Mouse (Mus musculus) neural tube, embryonic 14.5 days (tissue): ENCODE data around the gene Flywch1. TPM values are rescaled to one million over a fixed set of nuclear protein-coding genes. Genes with fewer than 3 reads are reported as not detected.

Source experiments
- ATAC-seq: fragments of 200-750 bp; cut with Nextera tagmentation; 2 replicates; pipeline ENCODE4 v1.8.0; 2017; ENCODE audit warnings: low read depth, mild to moderate bottlenecking, moderate TSS enrichment, moderate library complexity
- H3K27ac ChIP-seq: fragments of 300-500 bp; sonication (generic); 2 replicates; pipeline ENCODE4 v1.5.1; 2014; ENCODE audit warnings: low read depth, mild to moderate bottlenecking, control low read depth, low read length, moderate library complexity, mixed read lengths
- H3K27me3 ChIP-seq: fragments of 300-500 bp; sonication (generic); 2 replicates; pipeline ENCODE4 v1.6.1; 2014; ENCODE audit warnings: low read length; ENCODE audit not compliant: control insufficient read depth, insufficient read depth
- H3K36me3 ChIP-seq: fragments of 300-500 bp; sonication (generic); 2 replicates; pipeline ENCODE4 v1.6.1; 2014; ENCODE audit warnings: low read length, mixed read lengths; ENCODE audit not compliant: control insufficient read depth, insufficient read depth
- H3K4me1 ChIP-seq: fragments of 300-500 bp; sonication (generic); 2 replicates; pipeline ENCODE4 v1.6.1; 2014; ENCODE audit warnings: low read length; ENCODE audit not compliant: control insufficient read depth, insufficient read depth
- H3K4me2 ChIP-seq: fragments of 300-500 bp; sonication (generic); 2 replicates; pipeline ENCODE4 v1.6.1; 2014; ENCODE audit warnings: mild to moderate bottlenecking, low read depth, low read length, control low read depth
- H3K4me3 ChIP-seq: fragments of 300-500 bp; sonication (generic); 2 replicates; pipeline ENCODE4 v1.5.1; 2014; ENCODE audit warnings: low read depth, low read length, control low read depth, mixed read lengths
- H3K9ac ChIP-seq: fragments of 300-500 bp; sonication (generic); replicated peaks from 2 replicates; pipeline ENCODE4 v1.6.1; 2014; ENCODE audit warnings: low read depth, mild to moderate bottlenecking, control low read depth, low read length, mixed read lengths
- H3K9me3 ChIP-seq: fragments of 300-500 bp; sonication (generic); 2 replicates; pipeline ENCODE4 v1.6.1; 2016; ENCODE audit warnings: low read length; ENCODE audit not compliant: control insufficient read depth
- WGBS: fragments of 180-500 bp; shearing (Covaris S2); extraction: QIAGEN DNeasy Blood & Tissue Kit; methylation state at CpG from one replicate; pipeline ENCODE4 v1.1.7; 2014; 5-methylcytosine and 5-hydroxymethylcytosine counted together
- polyA plus RNA-seq: library from polyadenylated mRNA; unstranded; fragments of >200 nt; fragmentation: Nextera tagmentation; extraction: Ambion mirVana; gene quantifications from 2 replicates; pipeline ENCODE4 v1.2.1, GENCODE M21; 2014

The Flywch1 gene
- polyA plus RNA-seq, 1 experiment from 2014 or later, result 192 TPM

- Histone ChIP-seq H3K27me3 (no peaks in the 10 kb centered on the region), H3K9ac (no peak overlapping the region), H3K36me3 (no peaks in the 10 kb centered on the region), H3K9me3 (no peaks in the 10 kb centered on the region), H3K4me3 (no peak overlapping the region), H3K4me2 (no peak overlapping the region), H3K27ac (no peak overlapping the region), H3K4me1 (peaks cover 10% of the 10 kb centered on the region)
- WGBS, result 91% methylated on average over 4 of the region's 4 CpGs
- no peak for ATAC-seq
Observed at GRCm38 (mm10) chr17:23788973-23789372, 17.6 kb upstream of the Flywch1 start.

GRCm38 (mm10) chr17:23786510-23786931, 15.1 kb upstream of the Flywch1 start:
- H3K27me3 ChIP-seq, result no peaks in the 10 kb centered on the region
- peak overlapping the region; percentile 94 for H3K27ac ChIP-seq
- H3K4me3 ChIP-seq, result peak overlapping the region; percentile 58; the same call in 1 of the 2 replicates
- peak overlapping the region; percentile 87 for H3K9ac ChIP-seq
- no peaks in the 10 kb centered on the region for H3K36me3 ChIP-seq
- H3K9me3 ChIP-seq, result no peaks in the 10 kb centered on the region
- peak overlapping the region; percentile 74 for H3K4me2 ChIP-seq
- WGBS, result 11% methylated on average over 13 of the region's 13 CpGs
- H3K4me1 ChIP-seq, result peaks cover 10% of the 10 kb centered on the region
- peak; percentile 70 for ATAC-seq

- H3K4me3 ChIP-seq, result peak within 1 kb of the TSS; percentile 58
- H3K9me3 ChIP-seq, result no peaks in the 10 kb centered on the region
- peak; percentile 91 for ATAC-seq
- peaks cover 10% of the 10 kb centered on the region for H3K4me1 ChIP-seq
- peak within 1 kb of the TSS; percentile 74 for H3K4me2 ChIP-seq
- H3K9ac ChIP-seq, result peak within 1 kb of the TSS; percentile 87
- H3K27ac ChIP-seq, result peak within 1 kb of the TSS; percentile 94
- WGBS, result 2% methylated on average over 37 of the region's 43 CpGs
- H3K36me3 ChIP-seq, result no peaks in the 10 kb centered on the region
- no peaks in the 10 kb centered on the region for H3K27me3 ChIP-seq
Observed at GRCm38 (mm10) chr17:23785561-23786471, 14.4 kb upstream of the Flywch1 start, which contains the start of gene Flywch2. Flywch2 (minus strand) TSS chr17:23786081.

- H3K9ac ChIP-seq, result no peak overlapping the region
- H3K4me2 ChIP-seq, result no peak overlapping the region
- ATAC-seq, result no peak
- H3K27ac ChIP-seq, result no peak overlapping the region
- no peaks in the 10 kb centered on the region for H3K36me3 ChIP-seq
- no peak overlapping the region for H3K4me3 ChIP-seq
- no peaks in the 10 kb centered on the region for H3K4me1 ChIP-seq
- H3K27me3 ChIP-seq, result no peaks in the 10 kb centered on the region
- no peaks in the 10 kb centered on the region for H3K9me3 ChIP-seq
Observed at GRCm38 (mm10) chr17:23783352-23783751, 11.9 kb upstream of the Flywch1 start.

GRCm38 (mm10) chr17:23778447-23778846, 7.0 kb upstream of the Flywch1 start:
- WGBS, result 61% methylated on average over 2 of the region's 2 CpGs
- no peaks in the 10 kb centered on the region for H3K36me3 ChIP-seq
- ATAC-seq, result no peak
- H3K27ac ChIP-seq, result no peak overlapping the region
- H3K4me3 ChIP-seq, result no peak overlapping the region
- no peaks in the 10 kb centered on the region for H3K9me3 ChIP-seq
- no peaks in the 10 kb centered on the region for H3K27me3 ChIP-seq
- no peak overlapping the region for H3K9ac ChIP-seq
- no peak overlapping the region for H3K4me2 ChIP-seq
- H3K4me1 ChIP-seq, result no peaks in the 10 kb centered on the region

- Histone ChIP-seq H3K9me3 (no peaks in the 10 kb centered on the region), H3K4me3 (no peak overlapping the region), H3K27ac (no peak overlapping the region), H3K4me2 (no peak overlapping the region), H3K36me3 (no peaks in the 10 kb centered on the region), H3K4me1 (no peaks in the 10 kb centered on the region), H3K27me3 (no peaks in the 10 kb centered on the region), H3K9ac (no peak overlapping the region)
- WGBS, result 91% methylated on average over 2 of the region's 2 CpGs
- ATAC-seq, result no peak
Observed at GRCm38 (mm10) chr17:23777141-23777540, 5.7 kb upstream of the Flywch1 start.

GRCm38 (mm10) chr17:23776216-23776615, 4.8 kb upstream of the Flywch1 start:
- 79% methylated on average over 10 of the region's 10 CpGs for WGBS
- no peak overlapping the region for H3K9ac ChIP-seq
- no peak for ATAC-seq

GRCm38 (mm10) chr17:23774090-23774489, 2.7 kb upstream of the Flywch1 start:
- H3K4me1 ChIP-seq, result peaks cover 10% of the 10 kb centered on the region
- H3K9ac ChIP-seq, result no peak overlapping the region
- WGBS, result 4% methylated on average over 12 of the region's 12 CpGs
- H3K27ac ChIP-seq, result no peak overlapping the region
- no peak overlapping the region for H3K4me3 ChIP-seq
- H3K9me3 ChIP-seq, result no peaks in the 10 kb centered on the region
- H3K36me3 ChIP-seq, result no peaks in the 10 kb centered on the region
- no peak for ATAC-seq
- H3K4me2 ChIP-seq, result no peak overlapping the region
- H3K27me3 ChIP-seq, result no peaks in the 10 kb centered on the region

More at GRCm38 (mm10) chr17:23776216-23776615, 4.8 kb upstream of the Flywch1 start:
- H3K36me3 ChIP-seq, result no peaks in the 10 kb centered on the region
- H3K27me3 ChIP-seq, result no peaks in the 10 kb centered on the region
- no peak overlapping the region for H3K4me3 ChIP-seq
- H3K9me3 ChIP-seq, result no peaks in the 10 kb centered on the region
- no peak overlapping the region for H3K4me2 ChIP-seq
- no peak overlapping the region for H3K27ac ChIP-seq
- no peaks in the 10 kb centered on the region for H3K4me1 ChIP-seq

- no peak overlapping the region for H3K9ac ChIP-seq
- H3K27ac ChIP-seq, result no peak overlapping the region
- no peak for ATAC-seq
- H3K9me3 ChIP-seq, result no peaks in the 10 kb centered on the region
- H3K36me3 ChIP-seq, result no peaks in the 10 kb centered on the region
- WGBS, result 81% methylated on average over 6 of the region's 6 CpGs
- H3K4me3 ChIP-seq, result no peak overlapping the region
- peaks cover 10% of the 10 kb centered on the region for H3K4me1 ChIP-seq
- H3K4me2 ChIP-seq, result no peak overlapping the region
- no peaks in the 10 kb centered on the region for H3K27me3 ChIP-seq
Observed at GRCm38 (mm10) chr17:23773676-23774075, 2.3 kb upstream of the Flywch1 start.
